Mouse (Mus musculus) kidney, embryonic 15.5 days (tissue): ENCODE results near the gene Igfals. TPM values are rescaled to one million over a fixed set of nuclear protein-coding genes. Genes with fewer than 3 reads are reported as not detected.

Experiments
- ATAC-seq: fragments of 200-750 bp; cut with Nextera tagmentation; replicated peaks from 2 replicates; pipeline ENCODE4 v1.8.0; 2017; ENCODE audit warnings: moderate TSS enrichment; ENCODE audit not compliant: low FRiP score
- H3K27ac ChIP-seq: fragments of 300-500 bp; sonication (generic); 2 replicates; pipeline ENCODE4 v1.5.1; 2015; ENCODE audit warnings: mild to moderate bottlenecking, inconsistent platforms
- H3K27me3 ChIP-seq: fragments of 300-500 bp; sonication (generic); 2 replicates; pipeline ENCODE4 v1.6.1; 2015; ENCODE audit warnings: inconsistent platforms
- H3K36me3 ChIP-seq: fragments of 300-500 bp; sonication (generic); 2 replicates; pipeline ENCODE4 v1.6.1; 2015; ENCODE audit warnings: inconsistent platforms
- H3K4me1 ChIP-seq: fragments of 300-500 bp; sonication (generic); 2 replicates; pipeline ENCODE4 v1.6.1; 2015; ENCODE audit warnings: inconsistent platforms
- H3K4me2 ChIP-seq: fragments of 300-500 bp; sonication (generic); 2 replicates; pipeline ENCODE4 v1.6.1; 2015; ENCODE audit warnings: moderate library complexity, mild to moderate bottlenecking, inconsistent platforms
- H3K4me3 ChIP-seq: fragments of 300-500 bp; sonication (generic); replicated peaks from 2 replicates; pipeline ENCODE4 v1.5.1; 2015; ENCODE audit warnings: mild to moderate bottlenecking, inconsistent platforms
- H3K9ac ChIP-seq: fragments of 300-500 bp; sonication (generic); 2 replicates; pipeline ENCODE4 v1.6.1; 2015; ENCODE audit warnings: mild to moderate bottlenecking, inconsistent platforms
- H3K9me3 ChIP-seq: fragments of 300-500 bp; sonication (generic); replicated peaks from 2 replicates; pipeline ENCODE4 v1.6.1; 2016; ENCODE audit warnings: inconsistent platforms
- WGBS: fragments of 180-500 bp; shearing (Covaris S2); methylation state at CpG from one replicate; pipeline ENCODE4 v1.1.7; 2015; ENCODE audit warnings: mixed read lengths; 5-methylcytosine and 5-hydroxymethylcytosine counted together
- polyA plus RNA-seq: library from polyadenylated mRNA; unstranded; fragments of >200 nt; fragmentation: Nextera tagmentation; extraction: Ambion mirVana; gene quantifications from 2 replicates; pipeline ENCODE4 v1.2.1, GENCODE M21; 2015

Gene Igfals
- polyA plus RNA-seq, 1 experiment from 2014 or later, result 1.7 TPM

- peaks cover 58% of the 10 kb centered on the region for H3K36me3 ChIP-seq
- peak overlapping the region; percentile 83 for H3K9ac ChIP-seq
- peak overlapping the region; percentile 81 for H3K27ac ChIP-seq
- WGBS, result 57% methylated on average over 18 of the region's 18 CpGs
- peak overlapping the region; percentile 89 for H3K4me2 ChIP-seq
- H3K9me3 ChIP-seq, result no peaks in the 10 kb centered on the region
- H3K4me3 ChIP-seq, result peak overlapping the region; percentile 95
- ATAC-seq, result no peak
- H3K4me1 ChIP-seq, result peaks cover 29% of the 10 kb centered on the region
- no peaks in the 10 kb centered on the region for H3K27me3 ChIP-seq
Measured at GRCm38 (mm10) chr17:24887291-24888080, 21.7 kb downstream of the Igfals start.

- Histone ChIP-seq H3K27me3 (no peaks in the 10 kb centered on the region), H3K36me3 (peaks cover 58% of the 10 kb centered on the region), H3K9ac (no peak overlapping the region), H3K4me1 (peaks cover 35% of the 10 kb centered on the region), H3K4me2 (no peak overlapping the region), H3K4me3 (no peak overlapping the region), H3K9me3 (no peaks in the 10 kb centered on the region), H3K27ac (no peak overlapping the region)
- ATAC-seq, result no peak
- 88% methylated on average over 3 of the region's 3 CpGs for WGBS
Measured at GRCm38 (mm10) chr17:24888862-24889261, 23.1 kb downstream of the Igfals start.

GRCm38 (mm10) chr17:24890151-24891092 is 24.6 kb downstream of the Igfals start:
- no peak overlapping the region for H3K9ac ChIP-seq
- H3K4me2 ChIP-seq, result no peak overlapping the region
- no peaks in the 10 kb centered on the region for H3K27me3 ChIP-seq
- H3K4me3 ChIP-seq, result no peak overlapping the region
- WGBS, result 87% methylated on average over 19 of the region's 19 CpGs
- peaks cover 37% of the 10 kb centered on the region for H3K4me1 ChIP-seq
- no peak for ATAC-seq
- peaks cover 52% of the 10 kb centered on the region for H3K36me3 ChIP-seq
- no peak overlapping the region for H3K27ac ChIP-seq
- H3K9me3 ChIP-seq, result no peaks in the 10 kb centered on the region

- ATAC-seq, result no peak
- Histone ChIP-seq H3K27ac (no peak overlapping the region), H3K27me3 (no peaks in the 10 kb centered on the region), H3K4me3 (no peak overlapping the region), H3K9me3 (no peaks in the 10 kb centered on the region), H3K4me2 (no peak overlapping the region), H3K4me1 (peaks cover 41% of the 10 kb centered on the region), H3K9ac (no peak overlapping the region), H3K36me3 (peaks cover 52% of the 10 kb centered on the region)
- WGBS, result 86% methylated on average over 13 of the region's 13 CpGs
Measured at GRCm38 (mm10) chr17:24891321-24891720, 25.5 kb downstream of the Igfals start.

GRCm38 (mm10) chr17:24892785-24893184 is 27.0 kb downstream of the Igfals start:
- peaks cover 57% of the 10 kb centered on the region for H3K36me3 ChIP-seq
- H3K27me3 ChIP-seq, result no peaks in the 10 kb centered on the region
- no peaks in the 10 kb centered on the region for H3K9me3 ChIP-seq
- no peak for ATAC-seq
- no peak overlapping the region for H3K9ac ChIP-seq
- no peak overlapping the region for H3K27ac ChIP-seq
- H3K4me2 ChIP-seq, result no peak overlapping the region
- WGBS, result 93% methylated on average over 12 of the region's 12 CpGs
- H3K4me1 ChIP-seq, result peaks cover 46% of the 10 kb centered on the region
- H3K4me3 ChIP-seq, result 0 out of 2 replicates have a peak overlapping the region, but pooled peaks have one; percentile 2

GRCm38 (mm10) chr17:24893276-24893675 is 27.5 kb downstream of the Igfals start:
- Histone ChIP-seq H3K4me1 (peaks cover 46% of the 10 kb centered on the region), H3K9me3 (no peaks in the 10 kb centered on the region), H3K27me3 (no peaks in the 10 kb centered on the region), H3K27ac (no peak overlapping the region), H3K4me3 (peak overlapping the region; percentile 77; the same call in 1 of the 2 replicates), H3K36me3 (peaks cover 62% of the 10 kb centered on the region), H3K9ac (no peak overlapping the region), H3K4me2 (peak overlapping the region; percentile 97; the same call in 1 of the 2 replicates)
- 97% methylated on average over 2 of the region's 2 CpGs for WGBS
- ATAC-seq, result no peak

GRCm38 (mm10) chr17:24894061-24894994 is 28.5 kb downstream of the Igfals start:
- Histone ChIP-seq H3K27me3 (no peaks in the 10 kb centered on the region), H3K27ac (peak overlapping the region; percentile 91), H3K4me3 (peak overlapping the region; percentile 77), H3K9ac (peak overlapping the region; percentile 92), H3K36me3 (peaks cover 67% of the 10 kb centered on the region), H3K9me3 (no peaks in the 10 kb centered on the region), H3K4me2 (peak overlapping the region; percentile 97), H3K4me1 (peaks cover 41% of the 10 kb centered on the region)
- peak; percentile 3; the same call in 1 of the 2 replicates for ATAC-seq
- 10% methylated on average over 31 of the region's 31 CpGs for WGBS

- H3K9ac ChIP-seq, result peak within 1 kb of the TSS; percentile 92
- peak within 1 kb of the TSS; percentile 97 for H3K4me2 ChIP-seq
- WGBS, result under 1% methylated on average over 62 of the region's 62 CpGs
- H3K36me3 ChIP-seq, result peaks cover 67% of the 10 kb centered on the region
- no peaks in the 10 kb centered on the region for H3K9me3 ChIP-seq
- peak; percentile 33; the same call in 1 of the 2 replicates for ATAC-seq
- H3K4me1 ChIP-seq, result peaks cover 41% of the 10 kb centered on the region
- no peaks in the 10 kb centered on the region for H3K27me3 ChIP-seq
- H3K4me3 ChIP-seq, result peak within 1 kb of the TSS; percentile 77
- H3K27ac ChIP-seq, result peak within 1 kb of the TSS; percentile 91
Measured at GRCm38 (mm10) chr17:24894995-24895547, 29.3 kb downstream of the Igfals start, which contains the start of the genes Eme2 and Mrps34. TSS of gene Eme2 (minus strand) at chr17:24895087. TSS of gene Mrps34 (plus strand) at chr17:24895116.

- Histone ChIP-seq H3K27me3 (no peaks in the 10 kb centered on the region), H3K4me3 (peak overlapping the region; percentile 77), H3K27ac (peak overlapping the region; percentile 91), H3K4me1 (peaks cover 41% of the 10 kb centered on the region), H3K36me3 (peaks cover 67% of the 10 kb centered on the region), H3K4me2 (peak overlapping the region; percentile 97), H3K9me3 (no peaks in the 10 kb centered on the region), H3K9ac (peak overlapping the region; percentile 92)
- 9% methylated on average over 23 of the region's 23 CpGs for WGBS
- ATAC-seq, result peak; percentile 15
Measured at GRCm38 (mm10) chr17:24895571-24896240, 29.9 kb downstream of the Igfals start.

GRCm38 (mm10) chr17:24896241-24896992 is 30.6 kb downstream of the Igfals start, which contains the start of gene Nme3:
TSS of gene Nme3 (plus strand) at chr17:24896500.
- H3K4me1 ChIP-seq, result peaks cover 41% of the 10 kb centered on the region
- H3K36me3 ChIP-seq, result peaks cover 67% of the 10 kb centered on the region
- H3K4me3 ChIP-seq, result peak within 1 kb of the TSS; percentile 77
- no peaks in the 10 kb centered on the region for H3K27me3 ChIP-seq
- H3K4me2 ChIP-seq, result peak within 1 kb of the TSS; percentile 97
- H3K27ac ChIP-seq, result peak within 1 kb of the TSS; percentile 91
- peak; percentile 82 for ATAC-seq
- peak within 1 kb of the TSS; percentile 92 for H3K9ac ChIP-seq
- WGBS, result 1% methylated on average over 50 of the region's 50 CpGs
- no peaks in the 10 kb centered on the region for H3K9me3 ChIP-seq
